Mouse (Mus musculus) C2C12 (cell line): ENCODE measurements at regions not wholly inside any gene's neighbourhood (a gene's known extent, or its start where the extent isn't known, plus 50 kb on each side); places are given as distances from the start of the nearest gene placed in this dataset.

Source experiments
- CTCF ChIP-seq: IDR thresholded peaks from one replicate; pipeline ENCODE4 v1.5.1; 2011; ENCODE audit not compliant: control insufficient read depth, insufficient read depth, insufficient read length
- FOSL1 ChIP-seq: IDR thresholded peaks from one replicate; pipeline ENCODE4 v1.8.0; 2011; ENCODE audit warnings: mild to moderate bottlenecking, low read length; ENCODE audit not compliant: poor library complexity, insufficient read depth, severe bottlenecking
- MAX ChIP-seq: IDR thresholded peaks from one replicate; pipeline ENCODE4 v1.6.1; 2011; ENCODE audit warnings: mild to moderate bottlenecking, control low read depth
- MYOD1 ChIP-seq: IDR thresholded peaks from one replicate; pipeline ENCODE4 v1.6.1; 2011; ENCODE audit warnings: low read depth; ENCODE audit not compliant: control insufficient read depth, insufficient read length

DNA sequence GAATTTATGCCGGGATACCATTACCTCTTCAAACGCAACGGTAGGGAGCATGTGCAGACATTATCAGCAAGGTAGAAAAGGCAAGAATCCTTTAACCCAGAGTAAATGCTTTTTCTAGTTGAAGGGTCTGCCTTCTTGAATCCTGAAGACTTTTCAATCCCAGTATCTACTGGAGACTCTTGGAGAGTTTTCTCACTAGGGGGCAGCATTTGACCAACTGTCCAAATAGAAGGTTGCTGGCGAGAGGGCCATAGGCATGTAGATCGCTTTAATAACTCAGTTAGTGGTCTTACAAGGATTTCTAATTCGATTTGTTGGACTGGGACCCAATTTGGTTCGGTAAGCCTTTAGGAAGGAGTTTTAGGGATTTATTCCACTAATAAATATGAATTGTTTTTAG lies 110.0 kb downstream of the Zfp326 start:
- TF ChIP-seq CTCF (no peak), MYOD1 (no peak), FOSL1 (no peak), MAX (no peak)
